Mouse (Mus musculus) gastrocnemius, adult 2 months (tissue): ENCODE results near the gene Vps39. TPM values are rescaled to one million over a fixed set of nuclear protein-coding genes. Genes with fewer than 3 reads are reported as not detected.

ENCODE experiments used
- DNase-seq: peaks from one replicate; pipeline ENCODE4 v3.0.0; 2022
- H3K27ac ChIP-seq: fragments of 200-600 bp; 2 replicates; pipeline ENCODE4 v1.8.1; 2022; ENCODE audit warnings: mild to moderate bottlenecking
- H3K4me3 ChIP-seq: fragments of 200-600 bp; 2 replicates; pipeline ENCODE4 v1.8.1; 2022; ENCODE audit warnings: mild to moderate bottlenecking, moderate library complexity
- CTCF ChIP-seq: fragments of 200-600 bp; IDR thresholded peaks from 2 replicates; pipeline ENCODE4 v1.8.1; 2022; ENCODE audit warnings: antibody characterized with exemption, mild to moderate bottlenecking, moderate library complexity
- intact Hi-C: fragments of 180-260 bp; cut with DNase I; formaldehyde crosslinking; loops from one replicate; pipeline ENCODE4 v1.15.1; 2025
- total RNA-seq, 2 experiments: library from RNA; stranded (reverse); gene quantifications; 2 replicates each; pipeline ENCODE4 v1.2.3; 2021

Vps39 gene
- total RNA-seq, 2 experiments from 2014 or later: 16.1 to 21.1 TPM

DNA sequence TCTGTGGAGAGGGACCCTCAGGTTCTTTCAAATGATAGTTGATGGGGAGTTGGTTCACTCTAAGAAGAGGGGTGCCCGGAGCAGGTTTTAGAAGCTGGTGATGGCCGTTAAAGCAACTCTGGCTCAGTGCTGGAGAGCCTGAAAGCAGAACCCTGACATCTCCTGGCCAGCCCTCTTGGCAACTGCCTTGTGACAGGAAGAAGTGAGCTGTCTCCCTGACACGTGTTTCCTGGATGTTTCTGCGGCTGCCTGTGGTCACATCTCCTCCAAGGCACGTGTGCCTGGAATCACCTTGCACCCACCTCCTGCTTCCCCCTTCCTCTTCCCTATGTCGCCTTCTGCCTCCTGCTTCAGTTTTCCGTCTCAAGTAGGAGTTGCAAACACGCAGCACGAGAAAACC is 4.8 kb downstream of the Vps39 start:
- H3K27ac ChIP-seq: peak overlapping the region; percentile 48
- no peak overlapping the region; the same call in 1 of the 2 replicates for H3K4me3 ChIP-seq
- TF ChIP-seq CTCF: no peak
- intact Hi-C loops: no loop called here
- peak; percentile 52 for DNase-seq

DNA sequence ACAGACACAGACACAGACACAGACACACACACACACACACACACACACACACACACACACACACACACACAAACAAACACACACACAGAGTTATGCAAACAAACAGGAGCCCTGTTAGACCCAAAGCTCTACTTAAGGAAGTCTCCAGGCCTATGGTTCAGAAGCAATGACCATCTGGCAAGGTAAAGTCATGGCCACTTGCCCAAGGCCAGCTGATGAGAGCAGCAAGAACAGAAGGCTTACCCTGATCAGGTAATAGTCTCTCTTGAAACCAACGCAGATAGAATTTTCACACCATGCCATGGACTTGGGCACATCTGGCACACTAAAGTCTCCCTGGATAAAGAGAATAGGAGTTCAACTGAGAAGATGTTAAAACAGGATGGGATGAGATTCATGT is 11.2 kb downstream of the Vps39 start:
- Histone ChIP-seq H3K27ac (no peak overlapping the region), H3K4me3 (no peak overlapping the region)
- intact Hi-C loops: no loop called here
- DNase-seq: no peak
- TF ChIP-seq CTCF: no peak

DNA sequence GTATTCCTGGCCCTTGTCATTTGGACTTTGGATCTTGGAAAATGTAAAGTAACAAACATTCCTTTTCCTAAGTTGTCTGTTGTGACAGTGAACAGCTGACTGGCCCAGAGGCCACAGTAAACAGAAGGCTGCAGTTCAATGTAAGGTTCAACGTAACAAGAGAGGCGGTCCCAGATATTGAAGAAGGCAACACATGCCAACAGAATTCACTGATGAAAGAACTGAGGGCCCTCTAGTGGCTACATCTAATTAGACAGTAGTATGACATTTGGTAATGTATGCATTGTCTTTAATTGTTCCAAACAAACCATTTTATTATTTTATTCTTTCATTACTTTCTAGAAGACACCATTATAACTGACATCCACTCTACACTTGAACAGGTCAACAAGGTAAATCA is 15.1 kb downstream of the Vps39 start:
- peak; percentile 26; the same call in 1 of the 2 replicates for TF ChIP-seq CTCF
- Histone ChIP-seq H3K4me3 (no peak overlapping the region), H3K27ac (no peak overlapping the region)
- intact Hi-C loops: no loop called here
- no peak for DNase-seq

DNA sequence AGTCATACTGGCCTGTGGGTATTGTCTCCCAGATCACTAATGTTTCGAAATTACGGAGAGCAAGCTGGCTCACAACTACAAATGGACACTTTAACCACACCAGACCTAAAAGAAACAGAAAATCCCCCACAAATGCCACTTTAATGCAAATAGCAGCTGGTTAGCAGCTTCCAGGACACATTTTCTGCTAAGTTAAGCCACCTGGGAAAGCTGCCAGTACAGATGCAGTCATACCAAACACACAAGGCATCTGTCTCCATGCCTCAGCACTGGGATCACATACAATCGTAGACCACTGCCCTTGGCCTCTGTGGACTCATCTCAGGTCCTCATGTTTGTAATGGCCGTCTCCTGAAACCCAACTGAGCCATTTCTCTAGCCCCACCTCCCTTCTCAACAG is 21.4 kb downstream of the Vps39 start:
- intact Hi-C loops: no loop called here
- no peak overlapping the region for H3K4me3 ChIP-seq
- no peak for TF ChIP-seq CTCF
- H3K27ac ChIP-seq: no peak overlapping the region
- DNase-seq: no peak

DNA sequence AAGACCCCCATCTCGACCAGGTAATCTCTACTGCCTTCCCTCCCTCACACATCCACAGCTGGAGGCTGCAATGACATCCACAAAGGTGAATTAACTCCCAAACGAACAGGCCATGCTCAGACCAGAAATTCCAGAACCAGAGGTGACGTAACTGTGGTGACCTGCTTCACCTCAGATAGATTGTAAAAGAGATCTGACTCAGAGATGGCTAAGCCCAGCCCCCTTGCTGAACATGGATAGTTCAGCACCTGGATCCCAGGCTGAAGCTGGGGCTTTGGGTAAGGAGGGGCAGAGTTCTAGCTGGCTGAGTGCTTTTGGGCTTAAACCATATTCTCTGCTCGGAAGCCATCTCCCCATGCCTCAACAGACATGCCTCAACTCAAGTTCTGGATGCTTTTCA is 37.9 kb downstream of the Vps39 start:
- intact Hi-C loops: no loop called here

DNA sequence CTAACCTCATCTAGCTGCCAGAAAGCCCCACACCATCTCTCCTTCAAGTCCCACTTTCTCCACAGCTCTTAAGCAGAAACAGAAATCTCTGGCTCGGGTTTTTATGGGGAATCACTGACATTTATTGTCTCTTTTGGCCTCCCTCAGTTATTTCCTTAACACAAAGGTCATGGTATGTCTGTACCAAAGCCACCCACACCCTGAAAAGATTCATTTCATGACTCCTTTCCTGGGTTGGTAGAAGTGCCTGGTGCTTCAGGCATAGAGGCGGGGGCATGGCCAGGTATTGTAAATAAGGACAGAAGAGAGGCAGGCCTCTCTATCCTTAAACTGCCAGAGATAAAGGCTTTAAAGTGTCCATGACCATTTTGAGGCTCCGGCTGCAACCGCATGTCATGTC is 38.5 kb downstream of the Vps39 start:
- DNase-seq: no peak
- Histone ChIP-seq H3K27ac (no peak overlapping the region), H3K4me3 (no peak overlapping the region)
- intact Hi-C loops: no loop called here
- TF ChIP-seq CTCF: no peak

More for the DNA sequence above, 37.9 kb downstream of the Vps39 start:
- no peak for DNase-seq
- H3K27ac ChIP-seq: no peak overlapping the region
- no peak overlapping the region for H3K4me3 ChIP-seq
- no peak for TF ChIP-seq CTCF

DNA sequence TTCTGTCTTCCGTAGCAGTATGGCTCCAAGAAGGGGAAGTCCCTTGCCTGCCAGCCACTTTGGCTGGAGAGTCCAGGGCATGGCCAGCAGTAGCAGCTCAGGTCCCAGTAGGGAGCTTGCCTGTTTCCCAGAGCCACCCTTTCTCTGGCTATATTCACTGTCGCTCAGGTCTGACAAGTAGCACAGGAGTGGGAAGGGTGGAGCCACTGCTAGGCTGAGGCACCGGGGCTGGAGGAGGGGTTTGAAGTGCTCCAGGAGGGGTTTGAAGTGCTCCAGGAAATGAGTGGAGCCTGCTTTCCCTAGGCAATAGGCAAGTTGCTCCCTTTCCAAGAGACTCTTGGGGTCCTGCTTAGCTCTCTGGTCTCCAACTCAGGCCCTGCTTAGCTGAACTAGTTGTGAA is 39.0 kb downstream of the Vps39 start, which contains the start of gene Pla2g4f:
TSS of gene Pla2g4f (minus strand) at position 190 of the 400 bp plus-strand sequence.
- DNase-seq: no peak
- TF ChIP-seq CTCF: no peak
- no peak within 1 kb of the TSS for H3K4me3 ChIP-seq
- no peak within 1 kb of the TSS for H3K27ac ChIP-seq
- intact Hi-C loops: no loop called here

DNA sequence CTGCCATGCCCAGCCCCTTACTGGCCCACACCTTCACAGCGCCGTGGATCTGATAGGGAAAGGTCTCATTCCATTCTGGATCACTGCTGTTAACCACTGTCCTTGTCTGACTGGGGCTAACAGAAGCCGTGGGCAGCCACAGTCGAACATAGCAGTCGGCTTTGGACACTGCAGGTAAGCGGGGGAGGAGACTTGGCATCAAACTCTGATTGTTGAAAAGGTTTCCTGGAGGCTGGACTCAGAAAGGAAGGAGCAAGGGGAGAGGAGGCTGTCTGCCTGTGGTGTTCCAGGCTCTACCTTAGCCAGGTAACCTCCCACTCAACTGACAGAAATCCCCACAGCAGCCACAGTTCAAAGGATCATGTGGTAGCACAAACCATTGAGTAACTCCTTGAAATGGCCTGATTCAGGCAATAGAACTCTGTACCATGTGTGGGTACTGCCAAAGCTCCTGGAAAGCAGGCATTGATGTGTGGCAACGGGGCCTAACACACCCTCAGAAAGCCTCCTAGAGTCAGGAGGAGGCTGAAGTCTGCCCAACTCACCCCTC is 40.6 kb downstream of the Vps39 start:
- DNase-seq: no peak
- TF ChIP-seq CTCF: no peak
- H3K27ac ChIP-seq: no peak overlapping the region
- intact Hi-C loops: no loop called here
- H3K4me3 ChIP-seq: no peak overlapping the region

DNA sequence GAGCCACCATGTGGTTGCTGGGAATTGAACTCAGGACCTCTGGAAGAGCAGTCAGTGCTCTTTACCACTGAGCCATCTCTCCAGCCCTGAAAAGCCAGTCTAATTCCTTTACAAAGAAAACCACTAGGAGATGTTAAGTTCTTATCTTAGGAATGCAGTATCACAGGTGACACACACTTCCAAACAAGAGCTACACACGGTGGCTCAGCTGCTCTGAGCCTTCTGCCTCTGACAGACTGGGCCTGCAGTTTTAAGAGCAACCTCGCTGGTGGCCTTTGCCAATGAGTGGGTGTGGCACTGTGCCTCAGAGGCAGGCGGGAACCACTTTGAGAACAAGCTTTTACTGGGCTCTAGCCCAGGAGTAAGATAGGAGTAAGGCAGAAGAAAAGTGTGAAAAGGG is 48.8 kb downstream of the Vps39 start:
- no peak for DNase-seq
- intact Hi-C loops: no loop called here
- no peak overlapping the region for H3K27ac ChIP-seq
- no peak for TF ChIP-seq CTCF
- H3K4me3 ChIP-seq: no peak overlapping the region

DNA sequence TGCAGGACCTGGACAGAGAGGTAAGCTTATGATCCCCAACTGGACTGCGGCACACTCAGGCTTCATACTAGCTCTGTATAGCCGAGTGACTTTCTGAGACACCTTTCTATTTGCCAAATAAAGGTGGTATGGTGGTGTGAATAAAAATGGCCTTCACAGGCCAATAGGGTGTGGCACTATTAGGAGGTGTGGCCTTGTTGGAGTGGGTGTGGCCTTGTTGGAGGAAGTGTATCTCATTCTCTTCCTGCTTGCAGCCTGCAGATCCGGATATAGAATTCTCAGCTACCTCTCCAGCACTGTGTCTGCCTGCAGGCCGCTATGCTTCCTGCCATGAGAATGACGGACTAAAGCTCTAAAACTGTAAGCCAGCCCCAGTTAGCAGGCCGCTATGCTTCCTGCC is 51.9 kb downstream of the Vps39 start:
- intact Hi-C loops: no loop called here
- no peak for DNase-seq
- no peak overlapping the region for H3K4me3 ChIP-seq
- no peak overlapping the region for H3K27ac ChIP-seq
- no peak for TF ChIP-seq CTCF

DNA sequence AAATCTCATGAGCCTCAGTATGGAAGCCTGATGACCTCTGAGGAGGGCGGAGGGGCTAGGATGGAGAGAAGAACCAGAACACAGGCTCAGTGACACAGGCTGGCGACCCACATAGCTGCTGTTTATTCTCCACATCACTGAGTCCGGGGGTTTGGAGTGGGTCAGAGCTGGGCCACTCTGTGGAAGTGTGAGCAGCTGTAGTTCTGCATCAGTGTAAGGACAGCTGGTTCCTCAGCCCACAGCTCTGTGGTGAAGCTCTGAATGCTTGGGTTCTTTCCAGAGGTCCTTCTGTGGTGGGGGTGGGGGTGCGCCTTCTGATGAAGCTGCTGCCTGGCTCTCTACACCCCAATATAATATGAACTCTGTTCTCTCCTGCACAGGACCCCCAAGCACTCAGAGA is 53.1 kb downstream of the Vps39 start:
- TF ChIP-seq CTCF: no peak
- Histone ChIP-seq H3K4me3 (no peak overlapping the region), H3K27ac (no peak overlapping the region)
- intact Hi-C loops: no loop called here
- no peak for DNase-seq

DNA sequence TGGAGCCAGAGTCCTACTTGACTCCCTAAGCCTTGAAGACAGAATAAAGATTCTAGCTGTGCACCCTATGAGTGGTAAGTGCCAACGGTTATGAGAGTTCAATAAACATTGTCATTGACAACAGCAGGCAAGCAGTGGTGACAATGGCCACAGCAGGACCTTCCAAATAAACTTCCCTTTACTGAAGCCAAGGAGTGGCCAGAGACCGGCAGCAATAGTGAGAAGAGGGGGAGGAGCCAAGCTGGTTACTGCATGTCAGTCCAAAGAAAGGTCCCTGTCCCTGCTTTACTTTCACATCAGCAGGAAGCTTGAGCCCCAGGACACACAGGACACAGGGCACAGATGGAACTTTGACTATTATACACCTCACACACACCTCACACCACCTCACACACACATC is 56.8 kb downstream of the Vps39 start:
- no peak for DNase-seq
- H3K4me3 ChIP-seq: no peak overlapping the region
- intact Hi-C loops: no loop called here
- no peak for TF ChIP-seq CTCF
- H3K27ac ChIP-seq: no peak overlapping the region

DNA sequence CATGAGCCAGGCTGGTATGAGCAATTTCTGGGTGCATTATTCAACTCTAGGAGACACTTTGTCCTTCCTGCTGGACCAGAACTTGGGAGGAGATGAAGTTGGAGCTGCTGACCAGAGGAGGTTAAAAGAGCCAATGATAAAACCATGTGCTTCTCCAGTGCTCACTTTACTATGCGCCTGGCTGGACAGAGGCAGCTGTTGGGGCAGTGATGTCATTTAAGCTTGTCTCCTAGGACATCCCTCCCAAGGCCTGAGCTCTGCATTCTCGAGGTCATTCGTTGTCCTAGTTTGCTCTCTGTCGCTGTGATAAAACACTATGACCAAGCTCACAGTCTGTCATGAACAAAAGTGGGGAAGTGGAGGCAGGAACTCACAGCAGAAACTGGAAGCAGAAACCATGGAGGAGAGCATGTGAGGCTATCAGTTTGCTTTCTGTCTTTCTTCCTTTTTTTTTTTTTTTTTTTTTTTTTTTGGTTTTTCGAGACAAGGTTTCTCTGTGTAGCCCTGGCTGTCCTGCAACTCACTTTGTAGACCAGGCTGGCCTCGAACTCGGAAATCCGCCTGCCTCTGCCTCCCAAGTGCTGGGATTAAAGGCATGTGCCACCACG is 61.4 kb downstream of the Vps39 start:
- intact Hi-C loops: no loop called here
- no peak for TF ChIP-seq CTCF
- no peak for DNase-seq
- no peak overlapping the region for H3K27ac ChIP-seq
- no peak overlapping the region for H3K4me3 ChIP-seq

DNA sequence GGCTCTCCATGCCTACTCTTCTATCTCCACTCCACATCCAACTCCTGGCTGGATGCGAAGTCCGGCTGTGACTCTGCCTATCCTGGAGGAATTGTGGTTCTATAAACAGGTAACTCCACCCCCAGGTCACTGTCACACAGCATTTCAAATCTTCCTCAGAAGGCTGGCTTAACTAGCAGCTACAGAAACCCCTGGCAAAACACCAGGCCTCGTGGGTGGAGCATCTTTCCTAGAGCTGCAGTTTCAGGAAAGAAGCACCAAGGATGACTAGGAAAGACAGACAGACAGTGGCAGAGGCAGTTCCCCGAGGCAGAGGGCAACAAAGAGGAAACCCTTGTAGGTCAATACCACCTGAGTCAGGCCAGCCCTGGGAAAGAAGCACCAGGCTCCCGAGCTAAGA is 63.9 kb downstream of the Vps39 start, which contains the start of gene Pla2g4d:
TSS of gene Pla2g4d (minus strand) at position 203 of the 400 bp plus-strand sequence.
- no peak within 1 kb of the TSS for H3K4me3 ChIP-seq
- H3K27ac ChIP-seq: no peak within 1 kb of the TSS
- no peak for DNase-seq
- intact Hi-C loops: no loop called here
- no peak for TF ChIP-seq CTCF
